Mouse (Mus musculus): ENCODE measurements around the gene Txnrd2.

The Txnrd2 gene

DNA sequence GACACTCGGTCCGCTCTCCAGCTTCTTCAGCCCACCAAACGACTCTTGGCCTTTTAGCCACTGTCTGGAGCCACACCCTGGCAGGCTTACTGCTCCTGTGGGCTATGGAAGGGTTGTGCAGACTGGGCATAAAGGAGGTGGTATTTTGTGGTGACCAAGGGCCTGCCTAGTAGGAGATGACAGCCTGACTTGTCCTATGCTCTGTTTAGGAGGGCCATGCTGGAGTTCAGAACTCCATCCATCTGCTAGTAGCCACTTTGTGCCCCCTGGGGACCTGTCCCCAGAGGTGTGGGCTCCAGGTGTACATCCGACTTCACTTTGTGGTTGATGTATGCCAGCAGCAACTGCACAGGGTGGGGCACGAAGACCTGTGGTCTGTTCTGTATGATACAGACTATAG lies 32.6 kb upstream of the Txnrd2 start:
- no peak for DNase-seq (ENCODE audit: low spot score in 2 of 2)

GRCm38 (mm10) chr16:18394056-18394455 lies 32.1 kb upstream of the Txnrd2 start:
- DNase-seq (ENCODE audit: low spot score in 2 of 2) = no peak

DNA sequence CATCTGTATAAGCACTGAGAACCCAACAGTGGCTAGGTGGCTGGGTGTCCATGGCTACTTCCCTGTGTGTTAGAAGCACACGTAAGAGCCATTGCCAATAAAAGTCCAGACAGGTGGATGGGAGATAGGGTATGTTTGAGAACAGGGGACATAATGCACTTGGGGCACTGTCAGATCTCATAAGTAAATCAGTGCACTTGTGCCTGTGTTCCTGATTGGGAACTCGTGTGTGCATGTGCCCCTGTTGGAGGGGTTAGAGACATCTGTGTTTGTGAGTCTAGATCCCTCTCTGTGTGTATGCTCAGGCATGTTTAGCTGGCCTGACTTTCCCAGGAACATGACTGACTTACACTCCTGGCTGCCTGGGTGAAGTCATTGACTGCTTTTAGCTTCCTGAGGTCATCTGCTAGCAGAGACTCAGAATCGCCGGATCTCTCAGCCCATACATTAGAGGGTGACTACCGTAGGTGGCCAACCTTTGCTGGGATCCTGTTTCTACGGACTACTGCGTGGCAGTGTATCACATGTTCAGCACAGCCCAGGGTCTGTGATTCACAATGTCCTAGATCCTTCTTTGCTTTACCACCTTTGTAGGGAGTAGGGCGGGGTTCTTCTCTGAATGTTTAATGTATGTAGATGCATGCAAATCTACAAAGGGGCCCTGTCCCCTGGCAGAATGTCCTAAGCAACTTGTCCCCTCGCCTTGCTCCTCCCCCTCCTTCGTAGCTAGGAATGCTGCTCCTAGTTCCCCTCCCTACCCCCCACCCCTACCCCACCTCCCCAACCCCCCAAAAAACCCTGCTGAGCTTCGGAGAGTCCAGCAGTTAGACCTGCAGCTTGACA lies 31.2 kb upstream of the Txnrd2 start:
- DNase-seq (ENCODE audit: low spot score in 2 of 2) = no peak

- no peak for DNase-seq (ENCODE audit: low spot score in 2 of 2)
Observed at GRCm38 (mm10) chr16:18395620-18396036, 30.6 kb upstream of the Txnrd2 start.

DNA sequence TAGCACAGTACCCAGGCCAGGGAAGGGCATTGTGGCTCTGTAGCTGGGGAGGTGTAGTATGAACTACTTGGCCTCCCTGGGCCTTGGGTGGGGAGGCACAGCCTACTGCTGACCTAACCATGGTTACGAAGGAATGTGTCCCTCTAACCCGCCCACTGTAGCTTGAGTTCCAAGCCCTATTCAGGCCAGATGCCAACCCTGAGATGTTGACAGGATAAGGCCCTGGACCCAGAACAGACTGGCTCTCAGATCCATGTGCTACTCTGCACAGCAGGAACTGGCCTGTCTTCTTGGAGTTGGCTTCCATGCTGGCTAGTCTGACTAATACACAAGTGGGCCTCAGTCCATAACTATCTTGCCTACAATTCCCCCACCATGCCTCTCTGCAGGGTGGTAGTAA lies 30.0 kb upstream of the Txnrd2 start:
- DNase-seq (ENCODE audit: low spot score in 2 of 2) = no peak

GRCm38 (mm10) chr16:18396791-18397621 lies 29.2 kb upstream of the Txnrd2 start:
- no peak for DNase-seq (ENCODE audit: low spot score in 2 of 2)

DNA sequence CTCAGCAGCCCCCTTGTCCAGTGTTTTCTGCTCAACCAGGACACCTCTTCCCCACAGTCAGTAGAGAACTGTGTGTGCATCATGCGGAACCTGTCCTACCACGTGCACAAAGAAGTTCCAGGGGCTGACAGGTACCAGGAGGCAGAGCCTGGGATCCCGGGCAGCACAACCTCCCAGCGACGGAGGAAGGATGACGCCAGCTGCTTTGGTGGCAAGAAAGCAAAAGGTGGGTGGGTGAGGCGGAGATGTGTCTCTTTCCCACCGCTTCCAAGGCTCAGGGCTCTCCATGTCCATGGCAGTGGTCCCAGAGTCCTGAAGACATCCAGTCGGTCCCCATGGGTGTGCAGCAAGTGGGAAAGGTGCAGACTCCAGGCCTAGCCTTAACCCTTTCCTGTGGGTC lies 26.2 kb upstream of the Txnrd2 start:
- DNase-seq (ENCODE audit: low spot score in 2 of 2) = no peak

GRCm38 (mm10) chr16:18400472-18401216 lies 25.5 kb upstream of the Txnrd2 start:
- DNase-seq (ENCODE audit: low spot score in 2 of 2) = peak in 1 of 2 experiments; percentile 71

DNA sequence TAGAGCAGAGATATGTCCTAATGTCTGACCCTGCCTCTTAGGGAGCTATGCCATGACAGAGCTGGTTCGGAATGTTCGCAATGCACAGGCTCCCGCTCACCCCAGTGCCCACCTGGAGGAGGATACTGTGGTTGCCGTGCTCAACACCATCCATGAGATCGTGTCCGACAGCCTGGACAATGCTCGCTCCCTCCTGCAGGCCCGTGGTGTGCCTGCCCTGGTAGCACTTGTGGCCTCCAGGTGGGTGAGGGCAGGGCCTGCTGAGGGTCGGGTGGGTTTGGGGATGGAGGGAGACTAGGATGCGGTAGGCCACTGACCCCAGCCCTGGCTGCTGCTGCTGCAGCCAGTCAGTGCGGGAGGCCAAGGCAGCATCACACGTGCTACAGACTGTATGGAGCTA lies 22.9 kb upstream of the Txnrd2 start:
- DNase-seq (ENCODE audit: low spot score in 2 of 2) = no peak

- no peak for DNase-seq (ENCODE audit: low spot score in 2 of 2)
Observed at GRCm38 (mm10) chr16:18405091-18405854, 20.9 kb upstream of the Txnrd2 start.

DNA sequence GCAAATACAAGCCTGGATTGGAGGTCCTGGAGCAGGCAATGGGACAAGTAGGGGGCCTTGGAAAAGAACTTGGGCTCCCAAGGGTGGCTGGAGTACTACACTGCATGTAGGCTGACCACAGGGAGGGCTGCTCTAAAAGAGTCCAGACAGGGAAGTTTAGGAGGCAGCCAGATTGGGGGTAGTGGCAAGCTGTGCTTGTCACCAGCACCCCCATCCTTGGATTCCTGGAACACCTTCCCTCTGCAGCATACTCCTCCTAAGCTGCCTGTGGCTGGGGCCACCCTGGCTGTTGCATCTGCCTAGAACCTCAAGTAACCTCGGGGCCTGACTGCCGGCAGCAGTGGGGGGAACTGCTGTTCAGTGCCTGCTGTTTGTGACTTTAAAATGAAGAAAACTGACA lies 20.3 kb upstream of the Txnrd2 start:
- DNase-seq (ENCODE audit: low spot score in 2 of 2) = no peak

DNA sequence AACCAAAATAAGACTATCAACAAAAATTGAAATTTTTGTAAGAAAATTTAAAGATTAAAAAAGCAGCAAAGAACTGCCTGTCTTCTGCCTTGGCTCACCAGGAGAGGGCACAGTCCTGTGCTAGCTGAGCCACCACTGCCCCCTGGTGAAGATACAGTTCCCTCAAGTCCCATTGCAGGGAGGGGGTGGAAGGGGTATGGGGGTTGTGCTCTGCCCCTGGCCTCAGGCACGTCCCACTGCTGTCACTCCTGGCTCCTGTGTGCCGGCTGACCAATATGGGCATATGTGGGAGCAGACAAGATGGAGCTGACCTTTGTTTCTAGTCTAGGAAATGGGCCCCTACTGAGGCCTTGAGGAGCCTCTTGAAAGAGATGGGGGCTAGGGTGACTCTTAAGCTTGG lies 19.9 kb upstream of the Txnrd2 start:
- DNase-seq (ENCODE audit: low spot score in 2 of 2) = peak in 1 of 2 experiments; percentile 62

DNA sequence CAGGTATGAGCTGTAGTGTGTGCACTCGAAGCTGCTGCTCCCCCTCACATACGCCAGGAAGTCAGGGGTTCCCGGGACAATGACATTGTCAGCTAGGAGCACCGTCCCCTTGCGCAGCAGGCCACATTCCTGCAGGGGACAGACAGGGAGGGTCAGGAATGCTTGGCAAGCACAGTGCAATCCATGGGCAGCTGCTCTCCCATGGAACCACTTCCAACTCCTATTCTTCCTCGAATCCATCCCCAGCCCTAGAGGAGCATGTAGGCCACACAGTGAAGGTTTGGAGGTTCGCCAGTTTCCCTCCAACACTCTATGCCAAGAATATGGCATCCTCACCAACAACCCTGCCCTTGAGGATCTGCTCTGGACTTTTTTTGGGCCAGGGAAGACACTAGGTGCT lies 18.3 kb upstream of the Txnrd2 start:
- DNase-seq (ENCODE audit: low spot score in 2 of 2) = no peak

- DNase-seq (ENCODE audit: low spot score in 2 of 2) = no peak
Observed at GRCm38 (mm10) chr16:18409776-18410175, 16.4 kb upstream of the Txnrd2 start.

GRCm38 (mm10) chr16:18410418-18410817 lies 15.8 kb upstream of the Txnrd2 start:
- no peak for DNase-seq (ENCODE audit: low spot score in 2 of 2)

DNA sequence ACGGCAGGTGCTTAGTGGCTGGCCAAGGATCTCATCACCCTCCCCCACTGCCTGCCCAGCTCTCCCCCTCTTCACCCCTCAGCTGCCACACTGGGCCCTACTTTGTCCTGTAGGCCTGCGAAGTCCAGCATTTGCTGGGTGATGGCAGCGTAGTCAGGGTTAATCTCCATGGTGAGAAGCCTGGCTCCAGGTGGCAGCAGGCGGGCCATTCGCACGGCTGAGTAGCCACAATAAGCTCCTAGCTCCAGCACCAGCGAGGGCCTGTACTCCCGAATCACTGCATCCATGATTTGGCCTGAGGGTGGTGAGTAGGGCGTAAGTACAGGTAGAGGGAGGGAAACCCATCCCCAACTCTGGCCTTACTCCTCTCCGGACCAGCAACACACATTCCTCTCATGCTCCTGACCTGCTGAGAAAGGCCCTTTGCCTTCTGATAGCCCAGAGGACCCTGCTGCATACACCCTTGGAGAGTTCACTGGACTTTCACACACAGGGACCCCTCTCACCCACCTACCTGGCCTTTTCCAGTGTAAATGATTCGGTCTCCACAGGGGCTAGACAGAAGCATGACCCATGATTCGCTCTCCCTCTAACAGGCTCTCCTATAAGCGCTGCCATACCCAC lies 15.0 kb upstream of the Txnrd2 start:
- no peak for DNase-seq (ENCODE audit: low spot score in 2 of 2)

DNA sequence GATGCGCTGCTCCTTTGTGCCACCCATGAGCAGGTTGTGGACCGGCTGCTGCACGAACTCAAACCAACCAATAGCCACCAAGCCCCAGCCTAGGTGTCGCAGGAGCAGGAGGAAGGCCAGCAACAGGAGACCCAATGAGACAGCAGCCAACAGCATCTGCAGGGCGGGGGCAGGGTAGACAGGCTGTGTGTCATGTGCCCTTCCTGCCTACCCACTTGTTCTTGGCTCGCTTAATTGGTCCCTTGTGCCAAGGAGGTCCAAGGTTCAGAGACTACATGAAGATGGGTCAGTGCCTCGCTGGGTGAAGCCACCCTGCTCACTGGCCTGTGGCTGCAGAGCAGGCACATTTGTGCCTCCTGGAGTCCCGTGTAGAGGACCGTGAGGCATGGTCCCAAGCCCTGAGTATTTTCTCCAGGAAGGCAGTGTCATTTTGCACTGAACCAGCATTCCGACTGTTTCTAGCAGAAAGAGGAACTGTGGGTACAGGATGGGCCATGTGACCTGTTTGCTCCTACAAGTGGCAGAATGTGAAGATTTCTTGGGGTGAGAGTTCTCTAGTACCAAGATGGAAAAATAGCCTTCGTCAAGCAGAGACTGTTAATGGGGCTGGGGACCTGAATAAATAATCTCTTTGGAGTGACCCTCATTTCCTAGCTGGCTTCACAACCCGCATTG lies 14.2 kb upstream of the Txnrd2 start:
- DNase-seq (ENCODE audit: low spot score in 2 of 2) = no peak

DNA sequence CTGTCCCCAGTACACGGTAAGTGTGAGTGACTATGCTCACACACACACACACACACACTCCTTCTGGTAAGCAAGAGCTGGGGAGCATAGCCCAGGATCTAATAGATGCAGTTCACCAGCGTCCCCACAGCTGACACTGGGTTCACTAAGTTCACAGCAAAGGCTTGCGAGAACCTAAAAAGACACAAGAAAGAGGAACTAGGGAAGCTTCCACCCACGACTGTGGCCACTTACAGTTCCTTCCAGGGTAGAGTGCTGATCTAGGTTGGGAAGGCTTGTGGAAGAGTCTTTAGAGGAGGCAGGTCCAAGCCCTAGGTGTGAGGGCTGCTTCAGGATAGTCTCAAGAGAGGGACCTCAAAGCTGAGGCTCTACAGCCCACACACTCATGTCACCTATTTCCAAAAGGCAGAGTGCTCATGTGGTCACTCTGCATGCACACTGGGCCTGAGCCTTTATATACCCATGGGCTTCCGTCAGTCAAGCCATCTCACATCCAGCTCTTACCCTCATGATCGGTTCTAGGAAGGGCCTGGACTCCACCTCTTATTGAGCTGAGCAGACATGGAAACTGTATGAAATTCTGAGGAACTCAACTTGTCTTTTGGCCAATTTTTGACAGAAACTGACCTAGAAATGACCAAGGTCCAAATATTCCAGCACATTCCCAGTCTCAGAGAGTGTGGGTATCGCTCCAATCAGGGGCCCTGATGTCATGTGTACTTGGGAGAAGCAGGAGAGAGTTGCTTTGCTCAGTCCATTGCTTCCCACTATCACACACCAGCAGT lies 13.0 kb upstream of the Txnrd2 start:
- DNase-seq (ENCODE audit: low spot score in 2 of 2) = no peak

DNA sequence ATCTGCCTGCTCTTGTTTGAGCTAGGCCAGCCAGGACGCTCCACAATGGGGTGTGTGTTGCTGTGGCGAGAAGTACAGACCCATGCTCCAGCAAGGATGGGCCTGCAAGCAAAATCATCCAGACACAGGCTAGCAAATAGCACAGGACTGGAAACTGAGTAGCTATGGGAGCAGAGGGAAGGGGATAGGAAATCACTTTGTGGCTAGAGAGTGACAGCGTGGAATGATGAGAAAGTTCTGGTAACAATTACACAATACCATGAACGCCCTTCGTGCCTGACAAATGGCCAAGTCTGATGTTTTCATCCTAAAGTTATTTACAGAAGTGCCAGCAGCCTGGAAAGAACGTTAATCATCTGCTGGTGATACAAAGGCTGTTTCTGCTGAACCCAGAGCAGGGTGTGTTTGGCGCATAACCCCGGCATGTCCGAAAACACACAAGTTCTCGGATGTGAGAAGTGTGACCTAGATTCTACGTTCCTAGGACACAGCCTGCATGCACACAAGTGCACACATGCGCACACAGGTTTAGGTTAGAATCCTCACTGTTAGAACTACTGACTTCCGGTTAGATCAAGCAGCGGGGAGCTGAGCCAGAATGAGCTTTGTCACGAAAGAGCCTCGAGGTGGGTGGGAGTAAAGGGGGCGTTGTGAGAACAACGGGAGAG lies 10.0 kb upstream of the Txnrd2 start:
- no peak for DNase-seq (ENCODE audit: low spot score in 2 of 2)
